Mouse (Mus musculus): Measurements from ENCODE around the gene Khdc1c.
"Not testable (repeated sequence)": the region's sequence is repeated elsewhere in the genome, so short reads cannot be mapped to it uniquely, and the experiment has no call there.

GRCm38 (mm10) chr1:21331161-21331560 is 37.0 kb upstream of the Khdc1c start:
- not testable (repeated sequence) for TF ChIP-seq GATA1 (IDR thresholded peaks at IDR 0.05; ENCODE audit: borderline replicate concordance, low read length); FLI1 (IDR thresholded peaks at IDR 0.05; ENCODE audit: low read length)
